Mouse (Mus musculus): ENCODE measurements at regions not wholly inside any gene's neighbourhood (a gene's known extent, or its start where the extent isn't known, plus 50 kb on each side); places are given as distances from the start of the nearest gene placed in this dataset.

- Histone ChIP-seq H3K4me1 (ENCODE audit: control insufficient read depth, insufficient read depth, low read length) (no peaks in the 10 kb centered on the region), H3K36me3 (ENCODE audit: control insufficient read depth, insufficient read depth, low read length) (no peaks in the 10 kb centered on the region), H3K4me3 (ENCODE audit: control insufficient read depth, low read depth, low read length) (no peak overlapping the region), H3K27me3 (ENCODE audit: control insufficient read depth, insufficient read depth, low read length) (no peaks in the 10 kb centered on the region), H3K27ac (ENCODE audit: control insufficient read depth, insufficient read depth, low read depth, low read length) (no peak overlapping the region)
- TF ChIP-seq CTCF (IDR thresholded peaks at IDR 0.05; ENCODE audit: control insufficient read depth, insufficient read depth, insufficient replicate concordance, low read depth, low read length): no peak
- no peak for TF ChIP-seq POLR2A (IDR thresholded peaks at IDR 0.05; ENCODE audit: control insufficient read depth, low read depth, low read length)
Measured at GRCm38 (mm10) chr2:137847901-137848300, 408.5 kb upstream of the Btbd3 start.

DNA sequence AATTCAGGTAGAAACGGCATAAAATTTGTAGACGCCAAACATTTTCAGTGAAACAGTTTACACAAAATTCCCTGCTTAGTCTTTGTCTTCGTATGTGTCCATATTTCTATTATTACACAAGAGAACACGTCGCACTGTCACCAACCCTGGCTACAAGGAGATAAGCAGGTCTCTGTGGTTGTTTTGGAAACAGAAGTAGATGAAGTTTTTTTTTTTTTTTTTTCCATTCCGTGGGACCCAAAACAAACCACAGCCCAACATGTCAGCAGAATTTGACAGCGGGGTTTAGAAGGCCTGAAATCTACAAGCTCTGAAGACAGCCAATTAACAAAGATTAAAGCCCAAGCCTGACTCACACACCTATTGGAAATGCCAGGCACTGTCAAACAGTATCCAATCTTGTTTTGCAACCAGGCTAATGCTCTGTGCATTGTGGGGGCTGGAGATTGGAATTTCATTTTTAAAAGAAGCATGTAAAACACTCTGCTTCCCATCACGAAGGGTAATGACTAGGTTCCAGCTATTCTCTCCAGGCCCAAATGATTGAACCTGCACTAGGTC, 428.5 kb upstream of the Btbd3 start:
- TF ChIP-seq CTCF (IDR thresholded peaks at IDR 0.05; ENCODE audit: control insufficient read depth, insufficient read depth, insufficient replicate concordance, low read depth, low read length): no peak
- no peak for TF ChIP-seq POLR2A (IDR thresholded peaks at IDR 0.05; ENCODE audit: control insufficient read depth, low read depth, low read length)
- Histone ChIP-seq H3K27ac (ENCODE audit: control insufficient read depth, insufficient read depth, low read depth, low read length) (no peak overlapping the region), H3K4me3 (ENCODE audit: control insufficient read depth, low read depth, low read length) (no peak overlapping the region), H3K4me1 (ENCODE audit: control insufficient read depth, insufficient read depth, low read length) (no peaks in the 10 kb centered on the region), H3K36me3 (ENCODE audit: control insufficient read depth, insufficient read depth, low read length) (no peaks in the 10 kb centered on the region), H3K27me3 (ENCODE audit: control insufficient read depth, insufficient read depth, low read length) (no peaks in the 10 kb centered on the region)

DNA sequence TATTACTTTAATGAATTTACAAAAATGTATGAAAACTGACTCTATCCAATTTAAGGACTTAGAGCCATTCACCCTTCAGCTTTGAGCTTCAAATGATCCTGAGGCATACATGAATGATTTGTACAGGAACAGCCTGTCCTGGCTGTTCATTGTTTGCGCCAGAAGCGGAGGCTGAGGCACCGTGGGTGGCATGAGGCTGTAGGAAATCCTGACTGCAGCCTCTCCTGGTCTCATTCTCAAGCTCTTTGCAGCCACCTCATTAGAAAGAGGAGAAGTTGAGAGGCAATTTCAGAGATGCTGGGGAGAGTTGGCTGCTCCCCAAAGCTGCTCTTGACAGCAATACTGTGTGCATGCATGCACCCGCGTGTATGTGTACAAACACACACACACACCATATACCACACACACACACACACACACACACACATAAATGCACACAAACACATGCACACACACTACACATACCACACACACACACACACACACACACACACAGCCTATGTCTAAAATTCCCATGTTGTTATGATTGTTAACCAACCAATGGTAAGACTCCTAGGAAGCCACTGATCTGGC, 434.9 kb upstream of the Btbd3 start:
- TF ChIP-seq CTCF (IDR thresholded peaks at IDR 0.05; ENCODE audit: control insufficient read depth, insufficient read depth, insufficient replicate concordance, low read depth, low read length): no peak
- TF ChIP-seq POLR2A (IDR thresholded peaks at IDR 0.05; ENCODE audit: control insufficient read depth, low read depth, low read length): no peak
- no peaks in the 10 kb centered on the region for H3K36me3 ChIP-seq (ENCODE audit: control insufficient read depth, insufficient read depth, low read length)
- no peaks in the 10 kb centered on the region for H3K27me3 ChIP-seq (ENCODE audit: control insufficient read depth, insufficient read depth, low read length)
- H3K27ac ChIP-seq (ENCODE audit: control insufficient read depth, insufficient read depth, low read depth, low read length): no peak overlapping the region
- H3K4me3 ChIP-seq (ENCODE audit: control insufficient read depth, low read depth, low read length): no peak overlapping the region
- peaks cover 4% of the 10 kb centered on the region for H3K4me1 ChIP-seq (ENCODE audit: control insufficient read depth, insufficient read depth, low read length)

GRCm38 (mm10) chr2:137814945-137815344, 441.4 kb upstream of the Btbd3 start:
- Histone ChIP-seq H3K4me3 (ENCODE audit: control insufficient read depth, low read depth, low read length) (no peak overlapping the region), H3K4me1 (ENCODE audit: control insufficient read depth, insufficient read depth, low read length) (peaks cover 4% of the 10 kb centered on the region), H3K27me3 (ENCODE audit: control insufficient read depth, insufficient read depth, low read length) (no peaks in the 10 kb centered on the region), H3K27ac (ENCODE audit: control insufficient read depth, insufficient read depth, low read depth, low read length) (no peak overlapping the region), H3K36me3 (ENCODE audit: control insufficient read depth, insufficient read depth, low read length) (no peaks in the 10 kb centered on the region)
- TF ChIP-seq POLR2A (IDR thresholded peaks at IDR 0.05; ENCODE audit: control insufficient read depth, low read depth, low read length) (no peak), CTCF (IDR thresholded peaks at IDR 0.05; ENCODE audit: control insufficient read depth, insufficient read depth, insufficient replicate concordance, low read depth, low read length) (no peak)

DNA sequence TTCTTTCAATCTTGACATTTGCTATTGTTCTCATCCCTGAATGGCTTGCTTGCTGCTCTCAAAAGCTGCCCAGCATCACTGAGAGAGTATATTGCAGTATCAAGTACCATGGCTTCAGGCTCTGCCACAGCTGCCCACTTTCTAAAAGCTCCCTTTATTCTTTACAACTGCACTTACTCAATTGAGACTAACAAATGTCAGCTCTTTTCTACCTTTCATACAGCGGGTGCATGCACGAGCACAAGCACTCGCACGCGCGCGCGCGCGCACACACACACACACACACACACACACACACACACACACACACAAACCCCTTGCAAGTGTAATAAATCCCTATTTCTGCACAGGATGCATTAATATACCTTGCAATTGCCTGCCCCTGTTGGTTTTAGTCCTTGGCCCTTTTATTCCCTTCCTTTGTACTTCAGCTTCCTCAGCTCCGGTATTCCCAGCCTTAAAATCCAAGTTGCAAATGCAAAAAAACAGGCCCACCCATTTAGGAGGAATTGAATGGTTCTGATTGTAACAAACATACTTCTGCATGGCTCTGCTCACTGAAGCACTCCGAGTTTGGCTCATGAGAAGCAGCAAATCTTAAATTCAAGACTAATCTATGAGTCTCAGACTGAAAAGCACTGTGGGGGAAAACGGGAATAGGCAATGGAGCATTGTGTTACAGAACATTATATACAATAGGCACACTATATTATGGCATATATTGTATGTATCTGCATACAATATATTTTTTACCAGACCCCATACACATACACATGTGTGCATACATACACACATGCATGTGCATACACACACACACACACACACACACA, 447.7 kb upstream of the Btbd3 start:
- Histone ChIP-seq H3K27me3 (ENCODE audit: control insufficient read depth, insufficient read depth, low read length) (no peaks in the 10 kb centered on the region), H3K4me3 (ENCODE audit: control insufficient read depth, low read depth, low read length) (no peak overlapping the region), H3K36me3 (ENCODE audit: control insufficient read depth, insufficient read depth, low read length) (no peaks in the 10 kb centered on the region), H3K4me1 (ENCODE audit: control insufficient read depth, insufficient read depth, low read length) (no peaks in the 10 kb centered on the region), H3K27ac (ENCODE audit: control insufficient read depth, insufficient read depth, low read depth, low read length) (no peak overlapping the region)
- no peak for TF ChIP-seq CTCF (IDR thresholded peaks at IDR 0.05; ENCODE audit: control insufficient read depth, insufficient read depth, insufficient replicate concordance, low read depth, low read length)
- TF ChIP-seq POLR2A (IDR thresholded peaks at IDR 0.05; ENCODE audit: control insufficient read depth, low read depth, low read length): no peak

- no peak overlapping the region for H3K27ac ChIP-seq (ENCODE audit: control insufficient read depth, insufficient read depth, low read depth, low read length)
- no peak for TF ChIP-seq CTCF (IDR thresholded peaks at IDR 0.05; ENCODE audit: control insufficient read depth, insufficient read depth, insufficient replicate concordance, low read depth, low read length)
- no peak for TF ChIP-seq POLR2A (IDR thresholded peaks at IDR 0.05; ENCODE audit: control insufficient read depth, low read depth, low read length)
- H3K4me1 ChIP-seq (ENCODE audit: control insufficient read depth, insufficient read depth, low read length): no peaks in the 10 kb centered on the region
Measured at GRCm38 (mm10) chr2:137807594-137808295, 448.6 kb upstream of the Btbd3 start.

DNA sequence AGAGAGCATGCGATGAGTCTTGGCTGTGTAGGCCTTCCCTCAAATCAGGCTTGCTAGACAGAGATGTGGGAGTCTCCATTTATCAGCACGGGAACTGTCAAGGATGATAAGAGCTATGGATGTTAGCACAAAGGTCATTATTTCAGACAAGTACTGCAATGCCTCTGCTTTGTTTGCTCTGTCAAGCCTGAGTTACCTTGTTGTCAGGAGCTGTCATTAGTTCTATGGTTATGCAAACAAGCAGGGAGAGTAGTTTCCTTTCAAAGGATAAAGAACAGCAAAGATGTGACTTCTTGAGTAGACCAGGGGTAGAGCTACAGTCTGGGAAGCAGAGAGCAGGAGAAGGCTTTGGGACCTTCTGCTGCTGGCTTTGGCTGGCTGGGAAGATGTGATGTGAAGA, 461.5 kb upstream of the Btbd3 start:
- no peak for TF ChIP-seq POLR2A (IDR thresholded peaks at IDR 0.05; ENCODE audit: control insufficient read depth, low read depth, low read length)
- no peak for TF ChIP-seq CTCF (IDR thresholded peaks at IDR 0.05; ENCODE audit: control insufficient read depth, insufficient read depth, insufficient replicate concordance, low read depth, low read length)
- H3K27me3 ChIP-seq (ENCODE audit: control insufficient read depth, insufficient read depth, low read length): no peaks in the 10 kb centered on the region
- no peaks in the 10 kb centered on the region for H3K36me3 ChIP-seq (ENCODE audit: control insufficient read depth, insufficient read depth, low read length)
- no peaks in the 10 kb centered on the region for H3K4me1 ChIP-seq (ENCODE audit: control insufficient read depth, insufficient read depth, low read length)
- no peak overlapping the region for H3K27ac ChIP-seq (ENCODE audit: control insufficient read depth, insufficient read depth, low read depth, low read length)
- H3K4me3 ChIP-seq (ENCODE audit: control insufficient read depth, low read depth, low read length): no peak overlapping the region

More at GRCm38 (mm10) chr2:137807594-137808295, 448.6 kb upstream of the Btbd3 start:
- H3K4me3 ChIP-seq (ENCODE audit: control insufficient read depth, low read depth, low read length): no peak overlapping the region
- no peaks in the 10 kb centered on the region for H3K36me3 ChIP-seq (ENCODE audit: control insufficient read depth, insufficient read depth, low read length)
- no peaks in the 10 kb centered on the region for H3K27me3 ChIP-seq (ENCODE audit: control insufficient read depth, insufficient read depth, low read length)
